13 mouse cellular contexts compared by ENCODE assay signal in genomic region chr19:42440089-42440488, GRCm38 (mm10). TPM values are rescaled to one million over a fixed set of nuclear protein-coding genes. Genes with fewer than 3 reads are reported as not detected.
DNase-seq lines count a peak whose midpoint lies in the region; ATAC-seq and TF ChIP-seq lines count a peak whose summit lies in the region.
"Had no signal": no experiment of that assay in that cellular context is flagged by ENCODE, and none has a peak within 500 bp of the region (broad histone marks: within the 10 kb centered on the region; RNA-seq: fewer than 3 reads in every experiment).

No protein-coding gene starts in this region.

- H3K27me3 ChIP-seq in cerebellum, adult 2 months (ENCODE audit: control insufficient read depth, insufficient read depth, low read length), result no peaks in the 10 kb centered on the region
- no peaks in the 10 kb centered on the region for H3K27me3 ChIP-seq in kidney, adult 2 months (replicated peaks; ENCODE audit: control insufficient read depth, insufficient read depth, low read length)
- peaks cover 3% of the 10 kb centered on the region; the same call in 1 of the 2 replicates for H3K27me3 ChIP-seq in neural tube, embryonic 15.5 days (replicated peaks)

- H3K36me3 ChIP-seq in kidney, adult 2 months (ENCODE audit: control insufficient read depth, insufficient read depth, low read length), result no peaks in the 10 kb centered on the region
- H3K36me3 ChIP-seq in neural tube, embryonic 15.5 days, result no peaks in the 10 kb centered on the region
- H3K36me3 ChIP-seq: embryonic facial prominence, embryonic 12.5 days; heart, embryonic 15.5 days; liver, embryonic 12.5 days had no signal

- no peaks in the 10 kb centered on the region for H3K9me3 ChIP-seq in neural tube, embryonic 15.5 days (replicated peaks)
- H3K9me3 ChIP-seq: embryonic facial prominence, embryonic 12.5 days; heart, embryonic 15.5 days; liver, embryonic 12.5 days had no signal

- no peak for TF ChIP-seq POLR2A in cerebellum, adult 2 months (IDR thresholded peaks at IDR 0.05; ENCODE audit: borderline replicate concordance, insufficient read depth, low read length)
- no peak for TF ChIP-seq POLR2A in kidney, adult 2 months (IDR thresholded peaks at IDR 0.05; ENCODE audit: low read depth, low read length)

- H3K9ac ChIP-seq in neural tube, embryonic 15.5 days (replicated peaks), result no peak overlapping the region
- H3K9ac ChIP-seq: embryonic facial prominence, embryonic 12.5 days; heart, embryonic 15.5 days; liver, embryonic 12.5 days had no signal

- no peak overlapping the region for H3K4me3 ChIP-seq in cerebellum, adult 2 months (replicated peaks; ENCODE audit: insufficient read depth, low read depth, low read length)
- H3K4me3 ChIP-seq in kidney, adult 2 months (ENCODE audit: insufficient read depth, low read depth, low read length), result no peak overlapping the region
- no peak overlapping the region for H3K4me3 ChIP-seq in neural tube, embryonic 15.5 days (replicated peaks)
- H3K4me3 ChIP-seq: embryonic facial prominence, embryonic 12.5 days; heart, embryonic 15.5 days; liver, embryonic 12.5 days had no signal

- H3K4me1 ChIP-seq in cerebellum, adult 2 months (ENCODE audit: control insufficient read depth, insufficient read depth, low read length), result no peaks in the 10 kb centered on the region
- no peaks in the 10 kb centered on the region for H3K4me1 ChIP-seq in kidney, adult 2 months (ENCODE audit: control insufficient read depth, insufficient read depth, low read length)
- H3K4me1 ChIP-seq in neural tube, embryonic 15.5 days, result 0 out of 2 replicates have a peak, but pooled peaks cover 9% of the 10 kb centered on the region
- H3K4me1 ChIP-seq: heart, embryonic 15.5 days; liver, embryonic 12.5 days had no signal

- ATAC-seq in cerebellum, adult (ENCODE audit: insufficient number of reproducible peaks, low FRiP score, low TSS enrichment), result no peak
- ATAC-seq in neural tube, embryonic 15.5 days (ENCODE audit: low FRiP score), result no peak
- ATAC-seq: inflammation-experienced regulatory T-cells, adult 6 months; liver, embryonic 12.5 days had no signal

- no peak overlapping the region for H3K4me2 ChIP-seq in neural tube, embryonic 15.5 days
- H3K4me2 ChIP-seq: embryonic facial prominence, embryonic 12.5 days; heart, embryonic 15.5 days; liver, embryonic 12.5 days had no signal

- TF ChIP-seq CTCF in cerebellum, adult 2 months (IDR thresholded peaks at IDR 0.05; ENCODE audit: borderline replicate concordance, insufficient read depth, low read depth, low read length), result peak; percentile 31; the same call in 1 of the 2 replicates
- peak; percentile 25; the same call in 1 of the 2 replicates for TF ChIP-seq CTCF in kidney, adult 2 months (conservative IDR thresholded peaks at IDR 0.05; ENCODE audit: insufficient read depth, insufficient read length, low read depth, low read length)

- WGBS in cerebellum, adult 2 months, result 46% methylated on average over 3 of the region's 3 CpGs
- 33% methylated on average over 3 of the region's 3 CpGs for WGBS in kidney, adult 2 months
- 34% methylated on average over 3 of the region's 3 CpGs for WGBS in neural tube, embryonic 15.5 days

- DNase-seq in cerebellum, adult 2 months, result no peak
- peak; percentile 17 for DNase-seq in kidney, adult 2 months
- no peak for DNase-seq in kidney, adult 18-20 months
- peak; percentile 32 for DNase-seq in right cerebral cortex, adult 18-20 months
- no peak for DNase-seq in right cerebral cortex, postnatal 25 days
- DNase-seq in telencephalon, adult 2 months (ENCODE audit: low read depth, low spot score), result peak; percentile 35
- DNase-seq: thymus, postnatal 25 days had no signal

- H3K27ac ChIP-seq in cerebellum, adult 2 months (ENCODE audit: insufficient read depth, low read length), result no peak overlapping the region
- H3K27ac ChIP-seq in kidney, adult 2 months (ENCODE audit: insufficient read depth, low read depth, low read length), result no peak overlapping the region
- H3K27ac ChIP-seq in neural tube, embryonic 15.5 days (replicated peaks), result no peak overlapping the region
- H3K27ac ChIP-seq: embryonic facial prominence, embryonic 12.5 days; heart, embryonic 15.5 days; liver, embryonic 12.5 days had no signal

RNA-seq across cellular contexts. Expression of gene Crtac1, which starts 8.5 kb away (rescaled TPM):
- polyA plus RNA-seq in cerebellum, adult 2 months (2012; rRNA removed), result 22.8 and 30.2 TPM in 2 replicates
- polyA plus RNA-seq in kidney, adult 2 months (2012; rRNA removed), result 0.06 and 0.15 TPM in 2 replicates
- 60.5 and 71.4 TPM in 2 replicates for polyA plus RNA-seq in neural tube, embryonic 15.5 days (2015; fragmentation: Nextera tagmentation; extraction: Ambion mirVana)
- polyA plus RNA-seq: inflammation-experienced regulatory T-cells, adult 6 months; liver, embryonic 12.5 days had no signal

Comparison
In these comparisons a context has a peak if more than half of its experiments do, and no peak if none do; other contexts are left out.
1. DNase-seq: peak in kidney, adult 2 months (single experiment), right cerebral cortex, adult 18-20 months (single experiment) and telencephalon, adult 2 months (single experiment); none in cerebellum, adult 2 months (0 of 2), kidney, adult 18-20 months (single experiment) and right cerebral cortex, postnatal 25 days (single experiment).
2. RNA of gene Crtac1, which starts 8.5 kb away (polyA plus RNA-seq): 60.5 to 71.4 TPM in neural tube, embryonic 15.5 days and 22.8 to 30.2 TPM in cerebellum, adult 2 months; 0.06 to 0.15 TPM in kidney, adult 2 months; every median in the first group is over 10 times any median in the second.